Mouse (Mus musculus) monocyte, adult 59 days (primary cell): ENCODE results near the gene Fam168b. TPM values are rescaled to one million over a fixed set of nuclear protein-coding genes. Genes with fewer than 3 reads are reported as not detected.

Source experiments
- total RNA-seq, 2 experiments: library from RNA; stranded (reverse); gene quantifications; one replicate each; pipeline ENCODE4 v1.2.4; 2023

Fam168b gene
- 100 to 1,000 TPM; 131 to 133 TPM for total RNA-seq

DNA sequence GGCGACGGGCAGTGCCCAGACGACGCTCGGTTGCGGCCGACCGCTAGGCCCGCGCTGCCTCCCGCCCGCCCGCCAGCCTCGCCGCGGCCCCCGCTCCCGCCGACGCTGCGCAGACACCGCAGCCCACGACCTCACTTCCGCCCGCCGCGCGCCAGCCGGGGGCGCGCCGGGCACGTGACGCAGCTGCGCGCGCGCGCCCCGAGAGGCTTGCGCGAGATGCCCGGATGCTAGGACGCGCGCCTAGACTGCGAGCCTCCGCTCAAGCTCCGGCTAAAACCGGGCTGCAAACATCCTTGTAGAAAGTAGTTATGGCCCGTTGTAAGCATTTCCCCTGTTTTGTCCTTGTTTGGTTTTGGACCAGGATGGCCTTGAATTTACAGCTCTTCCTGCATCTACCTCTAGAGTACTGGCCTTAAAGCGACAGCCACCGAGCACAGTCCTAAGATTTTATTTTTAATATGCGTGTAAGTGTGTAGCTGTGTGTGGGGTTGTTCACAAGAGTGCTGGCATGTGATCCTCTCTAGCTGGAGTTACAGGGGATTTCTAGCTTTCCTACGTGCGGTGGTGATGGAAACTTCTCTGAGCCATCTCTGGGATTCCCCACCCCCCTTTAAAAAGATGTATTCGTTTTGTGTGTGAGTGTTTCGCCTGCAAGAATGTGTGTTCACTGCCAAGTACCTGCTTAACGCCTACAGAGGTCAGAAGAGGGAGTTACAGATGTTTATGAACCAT, at the start of gene Fam168b:
Fam168b (minus strand) TSS at position 179 of the 732 bp plus-strand sequence.

DNA sequence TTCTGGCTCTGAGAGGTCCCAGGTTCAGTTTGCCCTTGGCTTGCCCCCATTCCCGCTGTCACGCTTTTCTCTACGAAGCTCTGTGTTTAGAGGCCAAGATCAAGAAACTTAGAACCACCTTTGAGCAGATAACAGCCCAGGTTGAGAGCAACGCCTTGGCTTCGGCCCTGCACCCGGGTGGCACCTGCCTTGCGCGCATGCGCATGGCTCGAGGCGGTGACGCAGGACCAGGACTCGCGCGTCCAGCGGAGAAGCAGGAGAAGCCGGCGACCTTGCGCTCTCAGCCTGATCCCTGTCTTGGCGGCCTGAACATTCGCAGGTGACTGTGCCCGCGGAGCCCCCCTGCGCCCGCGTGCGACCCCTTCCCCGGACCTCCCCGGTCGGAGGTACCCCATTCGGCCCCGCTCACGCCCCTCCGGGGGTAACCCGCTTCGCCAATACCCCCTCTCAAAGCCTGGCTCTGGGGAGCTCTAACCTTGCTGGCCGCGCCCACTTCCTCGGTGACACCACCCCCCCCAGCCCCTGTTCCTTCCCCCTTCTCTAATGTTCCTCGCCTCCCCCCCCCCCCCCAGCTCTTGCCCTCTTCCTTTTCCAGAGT, 7.0 kb upstream of the Fam168b start, which contains the start of gene Plekhb2:
Plekhb2 (plus strand) TSS at position 232 of the 598 bp plus-strand sequence.

Other genes with a start within 250 kb of the Fam168b start
- 10 to 100 TPM; 62.4 to 69.4 TPM for gene Plekhb2, start 6.9 kb upstream of the Fam168b start, total RNA-seq